Mouse (Mus musculus): Measurements from ENCODE around the gene Kcnj8.
"Not testable (repeated sequence)": the region's sequence is repeated elsewhere in the genome, so short reads cannot be mapped to it uniquely, and the experiment has no call there.

The Kcnj8 gene

DNA sequence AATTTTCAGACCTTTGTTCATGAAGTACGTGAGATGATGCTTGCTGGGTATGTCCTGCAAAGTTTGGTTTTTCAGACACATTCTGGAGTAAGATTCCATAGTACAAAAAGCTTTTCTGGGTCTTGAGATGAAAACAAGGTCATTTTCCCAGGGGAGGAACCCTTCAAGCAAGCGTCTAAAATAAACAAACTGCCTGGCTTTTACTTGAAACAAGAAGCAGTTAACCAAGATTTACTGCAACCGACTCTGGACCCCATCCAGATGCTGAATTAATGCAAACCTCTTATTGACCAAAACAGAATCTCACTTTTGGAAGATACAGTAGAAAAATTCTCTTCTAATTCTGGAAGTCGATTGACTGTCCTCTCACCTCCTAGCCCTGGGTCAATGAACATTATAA, 20.5 kb downstream of the Kcnj8 start:
- DNase-seq (ENCODE audit: low spot score in 2 of 2): no peak

DNA sequence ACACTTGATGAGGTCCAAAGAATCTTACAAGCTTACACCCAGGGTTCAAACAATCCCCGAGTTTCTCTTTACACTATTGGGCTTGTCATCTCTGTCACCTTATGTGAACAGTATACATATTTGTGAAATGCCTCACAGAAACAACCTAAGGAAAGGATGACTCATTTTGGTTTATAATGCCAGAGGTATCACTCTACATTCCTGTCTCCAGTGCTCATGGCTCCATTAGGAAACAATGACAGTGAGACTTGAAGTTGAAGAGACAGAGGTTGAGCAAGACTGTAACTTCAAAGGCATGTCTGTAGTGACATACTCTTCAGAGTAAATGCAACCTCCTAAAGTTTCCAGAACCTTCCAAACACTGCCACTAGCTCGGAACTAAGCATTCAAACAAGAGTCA, 23.0 kb downstream of the Kcnj8 start:
- no peak for DNase-seq (ENCODE audit: low spot score in 2 of 2)

DNA sequence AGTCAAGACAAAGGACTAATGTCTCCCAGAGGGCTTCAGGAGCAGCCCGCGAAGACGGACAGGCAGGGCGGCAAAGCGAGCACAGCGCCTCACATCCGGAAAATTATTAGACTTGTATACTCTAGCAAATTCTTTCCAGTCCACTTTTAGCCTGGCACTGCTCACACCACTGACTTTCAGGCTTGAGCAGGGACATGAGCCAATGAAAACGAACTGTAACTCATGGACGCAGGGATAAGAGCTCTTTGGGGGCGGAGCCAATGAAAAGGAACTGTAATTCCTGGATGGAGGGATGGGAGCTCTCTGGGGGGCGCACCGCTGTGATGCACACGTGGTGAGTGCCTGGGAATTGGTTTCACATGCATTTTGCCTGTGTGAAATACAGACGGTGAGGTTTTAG, 26.3 kb downstream of the Kcnj8 start:
- DNase-seq (ENCODE audit: low spot score in 2 of 2): no peak

DNA sequence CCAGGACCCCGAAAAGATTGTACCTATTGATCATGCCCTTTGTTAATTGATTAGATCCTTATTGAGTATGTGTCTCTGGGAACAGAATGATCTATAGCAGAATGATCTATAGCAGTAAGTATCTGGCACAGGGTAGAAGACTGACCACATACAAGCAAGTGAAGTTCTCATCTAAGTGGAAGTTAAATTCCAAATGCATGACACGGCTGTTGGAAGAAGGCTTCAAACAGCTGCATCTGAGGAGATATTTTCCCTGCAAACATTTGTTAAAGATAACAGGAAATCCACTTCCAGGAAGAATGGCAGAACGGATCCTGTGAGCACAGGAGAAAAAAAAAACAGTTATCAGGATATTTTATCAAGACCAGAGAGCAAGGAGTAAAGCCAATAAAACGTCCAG, 27.8 kb downstream of the Kcnj8 start:
- DNase-seq (ENCODE audit: low spot score in 2 of 2): no peak

DNA sequence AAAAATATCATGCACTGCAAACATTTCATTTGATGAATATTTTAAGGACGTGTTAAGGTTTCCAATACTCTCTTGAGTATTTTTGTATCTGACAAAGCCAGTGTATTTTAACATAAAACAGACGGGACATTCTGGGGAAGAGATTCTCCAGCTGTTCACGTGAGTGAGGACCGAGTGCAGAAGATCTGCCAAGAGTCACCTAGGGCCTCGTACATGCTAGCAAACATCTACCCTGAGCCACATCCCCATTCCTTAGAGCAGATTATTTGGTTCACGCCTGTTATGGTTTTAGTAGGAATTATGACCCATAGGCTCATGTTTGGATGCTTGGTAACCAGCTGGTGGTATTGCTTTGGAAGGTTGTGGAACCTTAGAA, 28.6 kb downstream of the Kcnj8 start:
- DNase-seq (ENCODE audit: low spot score in 2 of 2): no peak

DNA sequence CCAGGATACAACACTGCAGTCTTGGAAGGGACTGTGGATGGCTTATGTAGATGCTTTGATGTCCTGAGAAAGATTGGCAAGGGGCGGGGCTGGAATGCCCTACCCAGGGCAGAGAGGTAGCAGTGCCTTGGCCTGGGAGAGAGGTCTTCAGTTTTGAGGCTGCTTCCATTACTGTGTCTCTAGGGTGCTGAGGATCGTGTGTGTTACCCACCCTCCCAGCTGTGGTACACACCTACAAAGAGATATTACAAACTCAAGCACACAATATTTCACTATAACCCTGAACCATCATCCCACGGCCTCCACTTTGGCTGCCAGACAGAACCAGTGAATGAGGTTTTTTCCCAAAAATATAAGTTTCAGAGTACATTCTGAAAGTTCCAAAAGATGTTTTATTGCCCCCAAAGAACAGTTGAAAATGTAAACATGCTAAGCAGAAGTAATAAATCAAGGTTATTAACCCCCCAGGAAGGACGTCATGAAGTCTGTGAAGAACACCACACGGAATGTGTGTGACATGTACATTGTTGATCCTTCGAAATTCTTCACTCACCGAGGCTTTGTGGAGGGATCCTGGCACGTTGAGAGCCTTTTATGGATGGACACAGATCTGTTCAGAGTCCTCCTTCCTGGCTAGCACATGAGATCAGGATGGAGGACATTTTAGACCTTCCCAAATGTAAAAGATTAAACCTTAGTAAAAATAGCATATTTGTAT, 29.2 kb downstream of the Kcnj8 start:
- no peak for DNase-seq (ENCODE audit: low spot score in 2 of 2)

DNA sequence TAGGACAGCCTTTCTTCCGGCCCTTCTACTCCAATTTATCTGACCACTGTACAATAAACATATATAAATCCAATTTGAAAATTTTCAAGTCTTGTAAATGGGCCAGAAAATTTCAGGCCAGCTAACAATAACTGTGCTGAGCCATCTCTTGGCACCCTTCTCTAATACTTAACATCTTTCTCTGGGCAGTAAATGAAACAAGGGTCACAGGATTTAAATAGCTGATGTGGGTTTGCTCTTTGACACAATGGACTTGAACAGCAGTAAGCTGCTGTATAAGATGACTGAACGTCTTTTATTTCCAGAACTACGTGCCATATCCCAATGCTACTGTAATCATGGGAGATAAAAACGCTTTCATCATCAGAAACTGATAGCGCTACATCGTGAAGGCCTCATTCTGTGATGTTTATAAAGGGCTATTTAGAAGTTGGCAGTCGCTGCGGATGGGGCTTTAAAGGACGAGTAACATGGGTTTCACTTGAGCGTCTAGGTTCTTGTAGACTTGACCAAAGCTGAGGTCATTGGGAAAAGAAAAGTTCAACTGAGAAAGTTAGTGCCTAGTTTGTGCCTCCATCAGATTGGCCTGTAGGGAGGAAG, 30.8 kb downstream of the Kcnj8 start:
- no peak for DNase-seq (ENCODE audit: low spot score in 2 of 2)

DNA sequence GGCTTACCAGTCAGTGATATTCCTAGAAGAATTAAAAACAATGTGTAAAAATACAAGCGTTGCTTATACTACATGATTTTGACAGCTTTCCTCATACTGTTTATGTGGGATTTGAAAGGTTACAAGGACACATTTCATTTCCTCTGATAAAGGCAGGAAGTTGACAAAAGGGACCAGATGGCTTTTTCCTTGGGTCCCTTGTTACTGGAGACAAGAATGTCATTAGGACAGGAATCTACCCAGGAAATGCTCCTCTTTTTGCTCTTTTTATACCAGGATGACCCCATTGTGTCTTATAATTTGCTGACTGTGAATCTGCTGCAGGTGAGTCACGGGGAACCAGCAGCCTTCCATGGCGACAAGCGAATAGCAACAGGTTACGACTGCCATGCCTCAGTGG, 31.3 kb downstream of the Kcnj8 start:
- DNase-seq (ENCODE audit: low spot score in 2 of 2): no peak

DNA sequence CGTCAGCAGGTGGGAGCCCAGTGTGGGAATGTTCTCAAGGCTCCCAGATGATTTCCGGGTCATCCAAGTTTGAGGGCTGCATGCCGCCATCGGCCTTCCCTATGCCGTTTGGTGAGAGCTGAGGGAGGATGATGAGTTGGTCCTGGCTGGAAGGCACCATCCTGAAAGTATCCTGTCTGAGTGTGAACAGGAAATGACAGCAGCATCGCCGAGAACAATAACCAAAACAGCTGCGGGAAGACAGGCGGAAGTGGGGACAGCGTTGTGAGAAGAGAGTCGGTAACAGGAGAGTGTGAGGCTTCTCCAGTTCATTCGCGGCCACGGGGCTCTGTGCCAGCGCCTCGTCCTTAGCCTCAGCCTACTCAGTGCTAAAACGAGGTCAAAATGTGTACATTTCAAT, 32.9 kb downstream of the Kcnj8 start:
- DNase-seq (ENCODE audit: low spot score in 2 of 2): no peak

DNA sequence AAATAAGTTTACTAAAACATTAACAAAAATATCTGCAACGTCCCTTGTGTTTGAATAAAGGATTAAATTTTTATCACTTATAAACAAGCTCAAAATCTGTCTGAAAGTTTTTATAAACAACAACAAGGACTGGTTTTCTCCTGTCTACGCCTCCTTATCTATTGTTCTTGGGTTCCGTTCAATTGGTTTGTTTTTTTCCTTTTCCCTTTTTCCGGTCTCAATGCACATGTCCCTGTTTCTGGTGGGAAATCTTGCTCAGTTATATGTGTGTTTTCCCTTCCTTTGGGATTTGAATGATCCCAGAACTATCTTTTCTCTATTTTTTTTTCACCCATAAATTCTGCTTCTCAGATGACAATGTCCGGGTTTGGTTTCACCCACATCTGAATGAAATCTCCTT, 38.0 kb downstream of the Kcnj8 start:
- no peak for DNase-seq (ENCODE audit: low spot score in 2 of 2)

DNA sequence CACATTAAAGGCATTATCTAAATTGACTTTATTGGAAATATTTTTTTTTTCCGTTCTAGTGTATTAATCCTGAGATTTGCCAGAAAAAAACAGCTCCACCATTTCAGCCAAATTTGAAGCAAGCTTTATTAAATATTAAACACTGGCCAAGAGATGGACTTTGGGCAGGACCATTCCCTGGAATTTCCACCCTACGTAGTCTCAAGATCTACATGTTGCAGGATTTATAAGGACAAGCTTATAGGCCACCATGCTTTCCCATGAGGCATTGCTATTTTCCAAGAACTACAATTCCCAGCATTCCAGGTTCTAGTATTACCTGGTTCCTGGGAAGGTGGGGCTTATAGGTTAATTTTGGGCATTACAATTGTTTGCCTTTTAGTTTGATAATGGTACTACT, 38.7 kb downstream of the Kcnj8 start:
- DNase-seq (ENCODE audit: low spot score in 2 of 2): no peak

DNA sequence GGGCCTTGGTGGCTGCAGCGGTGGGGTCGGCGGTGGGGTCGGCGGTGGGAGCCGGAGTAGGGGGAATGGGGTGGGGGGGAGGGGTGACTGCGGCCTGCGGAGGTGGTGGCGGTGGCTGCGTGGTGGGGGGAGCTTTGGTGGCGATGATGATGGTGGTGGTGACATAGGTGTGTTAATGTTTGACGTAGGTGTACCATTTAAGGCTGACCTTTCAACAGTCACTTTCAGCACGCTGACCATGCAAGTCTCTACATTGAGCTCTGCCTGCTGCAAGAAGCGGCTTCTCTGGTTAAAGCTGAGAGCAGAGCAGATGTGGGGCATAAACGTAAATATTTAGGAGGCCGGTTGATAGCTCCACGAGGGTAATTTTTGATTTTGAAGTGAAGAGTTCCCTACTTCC, 39.3 kb downstream of the Kcnj8 start:
- no peak for DNase-seq (ENCODE audit: low spot score in 2 of 2)

DNA sequence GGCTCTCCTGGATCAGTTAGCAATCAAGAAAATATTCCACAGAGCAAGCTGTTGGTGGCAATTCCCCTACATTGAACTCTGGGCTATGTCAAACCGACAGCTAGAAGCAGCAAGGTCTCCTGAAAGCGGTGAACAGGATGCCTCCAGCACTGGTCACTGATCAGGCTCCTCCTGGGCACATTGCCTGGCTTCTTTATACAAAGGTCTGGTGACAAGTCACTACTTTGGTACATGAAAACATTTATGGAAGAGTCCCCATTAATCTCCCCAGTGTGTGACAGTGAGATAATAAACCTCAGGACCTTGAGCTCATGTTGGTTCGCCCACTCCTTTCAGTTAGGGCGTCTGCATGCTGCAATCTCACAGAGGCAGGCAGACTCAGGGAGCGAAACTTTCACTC, 41.0 kb downstream of the Kcnj8 start:
- DNase-seq (ENCODE audit: low spot score in 2 of 2): no peak

DNA sequence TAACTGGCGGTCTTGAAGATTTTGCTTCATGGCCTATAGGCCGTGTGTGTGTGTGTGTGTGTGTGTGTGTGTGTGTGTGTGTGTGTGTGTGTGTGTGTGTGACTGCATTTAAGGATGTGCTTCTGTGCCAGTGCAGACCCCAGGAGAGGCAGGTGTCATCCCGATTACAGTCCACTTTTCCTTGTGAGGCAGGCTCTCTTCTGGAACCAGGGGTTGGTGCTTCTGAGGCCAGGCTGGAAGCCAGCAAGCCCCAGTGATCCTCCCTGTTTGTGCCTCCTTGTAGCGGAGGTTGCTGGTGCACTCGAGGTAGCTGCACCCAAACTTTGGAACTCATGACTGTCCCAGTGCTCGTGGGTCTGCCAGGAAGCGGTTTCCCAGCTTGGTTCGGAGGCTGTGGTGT, 41.7 kb downstream of the Kcnj8 start:
- DNase-seq (ENCODE audit: low spot score in 2 of 2): no peak

DNA sequence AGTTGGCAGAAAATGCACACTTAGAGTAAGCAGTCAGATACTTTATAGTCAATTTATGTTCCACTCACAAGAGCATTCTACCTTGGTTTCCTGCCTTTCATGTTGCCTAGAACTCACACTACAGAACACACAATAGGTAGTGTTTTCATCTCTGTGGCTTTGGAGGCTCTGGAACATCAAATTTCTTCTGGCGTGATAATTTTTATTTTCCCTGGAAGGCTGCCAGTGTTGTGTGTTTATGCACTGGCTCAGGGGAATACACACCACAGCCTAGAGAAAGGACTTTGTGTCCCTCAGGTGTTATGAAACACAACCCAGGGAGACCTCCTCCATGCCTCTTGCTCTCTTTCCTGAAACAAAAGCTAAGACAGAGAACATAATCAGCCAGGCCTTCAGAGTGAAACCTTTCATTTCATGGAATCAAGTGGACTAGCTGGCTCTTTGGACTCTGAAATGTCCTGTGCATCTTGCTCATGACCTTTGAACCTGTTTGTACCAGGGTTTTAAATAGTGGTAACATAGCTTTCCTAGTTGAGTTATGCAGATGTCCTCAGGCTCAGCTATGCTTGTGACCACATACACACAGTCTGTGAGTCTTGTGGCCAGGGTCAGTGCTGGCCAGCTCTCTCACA, 43.4 kb downstream of the Kcnj8 start:
- no peak for DNase-seq (ENCODE audit: low spot score in 2 of 2)

DNA sequence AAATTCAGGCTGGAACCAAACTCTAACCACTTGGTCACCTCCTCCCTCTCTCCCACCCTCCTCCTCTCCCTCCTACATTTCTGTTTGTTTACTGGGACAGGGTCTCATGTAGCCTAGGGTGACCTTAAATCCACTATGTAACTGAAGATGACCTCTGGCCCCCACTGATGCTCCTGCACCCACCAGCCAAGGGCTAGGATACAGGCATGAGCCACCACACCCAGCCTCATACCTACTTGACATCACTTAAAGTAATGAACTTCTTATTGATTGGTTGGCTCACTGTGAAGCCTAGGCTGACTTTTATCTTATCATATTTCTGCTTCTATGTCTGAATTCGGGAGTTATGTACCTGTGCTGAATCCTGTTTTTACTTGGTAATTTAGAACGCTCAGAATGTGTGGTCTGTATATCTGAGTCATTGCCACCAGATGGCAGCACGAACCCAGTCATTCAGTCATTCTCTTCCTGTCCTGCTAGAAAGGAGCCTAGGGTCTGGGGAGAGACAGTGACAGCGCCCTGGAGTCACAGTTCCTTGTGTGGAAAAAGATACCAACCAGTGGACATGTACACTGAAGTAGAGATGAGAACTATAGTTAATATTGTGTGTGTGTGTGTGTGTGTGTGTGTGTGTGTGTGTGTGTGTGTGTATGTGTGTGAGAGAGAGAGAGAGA, 46.6 kb downstream of the Kcnj8 start:
- DNase-seq (ENCODE audit: low spot score in 2 of 2): peak; percentile 55 to 56

DNA sequence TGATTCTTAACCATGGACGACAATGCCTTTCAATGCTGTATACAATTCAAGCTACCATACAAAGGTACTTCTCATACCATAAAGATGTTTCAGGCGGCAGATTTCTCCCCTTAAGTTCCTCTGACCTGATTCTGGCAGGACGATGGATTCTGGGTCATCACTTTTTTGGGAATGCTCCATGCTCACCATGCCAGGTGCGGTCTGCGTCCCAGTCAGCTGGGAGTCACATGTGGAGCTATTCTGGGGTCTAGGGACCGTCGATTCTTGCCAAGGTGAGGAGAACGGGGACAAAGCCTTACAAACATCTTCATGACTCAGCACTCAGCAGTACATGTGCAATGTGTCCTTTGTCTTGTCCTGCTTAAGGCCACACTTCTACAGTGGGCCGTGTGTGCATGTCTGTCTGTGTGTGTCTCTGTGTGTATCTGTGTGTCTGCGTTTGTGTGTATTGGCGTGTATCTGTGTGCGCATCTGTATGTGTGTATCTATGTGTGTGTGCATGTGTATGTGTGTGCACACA, 49.8 kb downstream of the Kcnj8 start:
- DNase-seq (ENCODE audit: low spot score in 2 of 2): no peak

DNA sequence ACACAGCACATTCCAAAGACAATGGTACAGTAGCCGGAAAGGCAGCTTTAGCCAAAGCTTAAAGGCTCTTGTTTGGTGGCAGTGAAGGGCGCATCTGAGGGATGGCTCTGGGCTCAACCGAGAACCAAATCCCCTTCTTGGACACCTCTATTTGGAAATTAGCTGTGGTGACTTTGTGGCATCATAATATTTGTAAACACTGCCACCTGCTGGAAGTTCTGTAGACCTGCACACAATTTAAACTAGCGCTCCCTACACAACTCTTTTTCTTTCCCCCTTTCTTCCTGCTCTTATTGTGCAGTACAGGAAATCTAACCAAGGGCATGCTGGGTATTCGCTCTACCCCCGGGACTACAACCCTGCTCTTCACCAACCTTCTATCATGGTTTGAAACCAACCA, 52.3 kb downstream of the Kcnj8 start:
- DNase-seq (ENCODE audit: low spot score in 2 of 2): no peak

DNA sequence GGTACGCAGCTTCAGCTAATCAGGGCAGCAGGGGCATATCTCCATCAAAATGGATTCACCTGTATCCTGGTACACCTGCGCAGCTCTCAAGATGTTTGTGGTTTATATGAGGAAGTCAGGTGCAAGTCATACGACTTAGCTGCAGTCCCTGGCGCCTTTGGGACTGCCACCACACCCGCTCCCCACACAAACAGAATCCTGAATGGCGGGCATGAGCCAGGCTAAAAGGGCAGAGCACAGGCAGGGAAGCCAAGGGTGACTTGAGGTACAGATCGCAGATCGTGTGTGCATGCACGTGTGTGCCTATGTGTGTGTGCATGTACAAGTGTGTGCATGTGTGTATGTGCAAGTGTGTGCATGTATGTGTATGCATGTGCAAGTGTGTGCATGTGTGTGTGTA, 56.0 kb downstream of the Kcnj8 start:
- not testable (repeated sequence) for DNase-seq (ENCODE audit: low spot score in 2 of 2)

DNA sequence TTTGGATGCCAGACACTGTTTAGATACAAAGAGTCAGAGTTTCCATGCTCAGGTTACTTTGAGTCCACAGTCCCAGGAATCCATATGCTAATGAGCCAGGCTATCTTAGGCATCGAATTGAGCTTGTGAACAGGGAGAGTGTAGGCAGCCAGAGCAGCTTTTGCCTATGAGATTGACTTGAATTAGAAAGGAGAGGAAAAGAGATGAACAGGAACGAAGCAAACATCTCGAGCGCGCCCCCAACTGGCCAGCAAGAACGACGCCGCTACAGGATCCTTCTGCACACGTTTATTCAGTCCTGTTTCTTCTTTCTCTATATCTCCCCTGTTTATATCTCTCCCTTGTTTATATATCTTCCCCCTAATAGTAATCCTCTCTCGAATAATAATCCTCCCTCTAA, 56.5 kb downstream of the Kcnj8 start:
- DNase-seq (ENCODE audit: low spot score in 2 of 2): peak in 1 of 2 experiments; percentile 48

Data from urinary bladder, postnatal 36 days (tissue).